Mouse (Mus musculus): ENCODE results near the gene Psmb8. TPM values are rescaled to one million over a fixed set of nuclear protein-coding genes. Genes with fewer than 3 reads are reported as not detected.
"Not testable (repeated sequence)": the region's sequence is repeated elsewhere in the genome, so short reads cannot be mapped to it uniquely, and the experiment has no call there.

Gene Psmb8
- total RNA-seq, 2 experiments from 2014 or later: 2.7 TPM

DNA sequence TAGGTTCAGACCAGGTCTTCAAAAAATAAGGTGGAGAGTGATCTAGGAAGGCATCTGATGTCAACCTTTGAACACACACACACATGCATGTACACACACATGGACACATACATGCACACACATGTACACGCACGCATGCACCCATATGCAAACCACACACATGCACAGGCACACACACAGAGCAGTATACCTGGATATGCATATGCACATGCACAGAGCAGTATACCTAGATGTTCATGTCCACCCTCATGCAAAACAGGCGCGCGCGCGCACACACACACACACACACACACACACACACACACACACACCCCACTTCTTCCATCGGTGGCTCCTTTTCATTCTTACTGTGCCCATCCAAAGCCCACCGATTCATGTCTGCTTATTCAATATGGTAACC lies 10.3 kb downstream of the Psmb8 start:
- DNase-seq (ENCODE audit: low spot score in 2 of 2): no peak
- H3K4me3 ChIP-seq: no peak overlapping the region
- no peak for TF ChIP-seq CTCF (conservative IDR thresholded peaks at IDR 0.05)
- H3K27ac ChIP-seq: no peak overlapping the region

GRCm38 (mm10) chr17:34208421-34208820 lies 10.9 kb downstream of the Psmb8 start:
- no peak for TF ChIP-seq CTCF (conservative IDR thresholded peaks at IDR 0.05)
- DNase-seq (ENCODE audit: low spot score in 2 of 2): no peak
- H3K27ac ChIP-seq: no peak overlapping the region
- H3K4me3 ChIP-seq: no peak overlapping the region

DNA sequence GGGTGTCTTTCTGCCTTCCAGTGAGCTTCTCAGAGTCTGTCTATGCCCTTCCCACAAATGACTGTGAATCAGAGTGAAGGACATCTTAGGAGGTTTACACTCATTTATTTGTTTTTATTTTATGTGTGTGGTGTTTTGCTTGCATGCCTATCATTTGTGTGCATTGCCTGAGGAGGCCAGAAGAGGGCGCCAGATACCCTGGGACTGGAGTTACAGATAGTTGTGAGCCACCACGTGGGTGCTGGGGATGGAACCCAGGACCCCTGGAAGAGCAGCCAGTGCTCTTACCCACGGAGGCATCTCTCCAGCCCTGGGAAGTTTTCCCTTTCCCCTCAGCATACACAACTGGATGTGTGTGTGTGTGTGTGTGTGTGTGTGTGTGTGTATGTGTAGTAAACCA lies 12.2 kb downstream of the Psmb8 start:
- H3K4me3 ChIP-seq: no peak overlapping the region
- DNase-seq (ENCODE audit: low spot score in 2 of 2): no peak
- H3K27ac ChIP-seq: no peak overlapping the region
- TF ChIP-seq CTCF (conservative IDR thresholded peaks at IDR 0.05): peak; percentile 62

GRCm38 (mm10) chr17:34210599-34210998 lies 13.1 kb downstream of the Psmb8 start:
- DNase-seq (ENCODE audit: low spot score in 2 of 2): no peak
- no peak for TF ChIP-seq CTCF (conservative IDR thresholded peaks at IDR 0.05)
- Histone ChIP-seq H3K27ac (no peak overlapping the region), H3K4me3 (no peak overlapping the region)

- Histone ChIP-seq H3K27ac (no peak overlapping the region), H3K4me3 (no peak overlapping the region)
- TF ChIP-seq CTCF (conservative IDR thresholded peaks at IDR 0.05): no peak
- no peak for DNase-seq (ENCODE audit: low spot score in 2 of 2)
These were observed 14.3 kb downstream of the Psmb8 start for GRCm38 (mm10) chr17:34211746-34212365.

- no peak for TF ChIP-seq CTCF (conservative IDR thresholded peaks at IDR 0.05)
- no peak overlapping the region for H3K4me3 ChIP-seq
- no peak overlapping the region for H3K27ac ChIP-seq
- no peak for DNase-seq (ENCODE audit: low spot score in 2 of 2)
These were observed 16.4 kb downstream of the Psmb8 start for GRCm38 (mm10) chr17:34213936-34214335.

GRCm38 (mm10) chr17:34215176-34215575 lies 17.7 kb downstream of the Psmb8 start:
- no peak overlapping the region for H3K4me3 ChIP-seq
- DNase-seq (ENCODE audit: low spot score in 2 of 2): no peak
- no peak overlapping the region for H3K27ac ChIP-seq
- TF ChIP-seq CTCF (conservative IDR thresholded peaks at IDR 0.05): no peak

DNA sequence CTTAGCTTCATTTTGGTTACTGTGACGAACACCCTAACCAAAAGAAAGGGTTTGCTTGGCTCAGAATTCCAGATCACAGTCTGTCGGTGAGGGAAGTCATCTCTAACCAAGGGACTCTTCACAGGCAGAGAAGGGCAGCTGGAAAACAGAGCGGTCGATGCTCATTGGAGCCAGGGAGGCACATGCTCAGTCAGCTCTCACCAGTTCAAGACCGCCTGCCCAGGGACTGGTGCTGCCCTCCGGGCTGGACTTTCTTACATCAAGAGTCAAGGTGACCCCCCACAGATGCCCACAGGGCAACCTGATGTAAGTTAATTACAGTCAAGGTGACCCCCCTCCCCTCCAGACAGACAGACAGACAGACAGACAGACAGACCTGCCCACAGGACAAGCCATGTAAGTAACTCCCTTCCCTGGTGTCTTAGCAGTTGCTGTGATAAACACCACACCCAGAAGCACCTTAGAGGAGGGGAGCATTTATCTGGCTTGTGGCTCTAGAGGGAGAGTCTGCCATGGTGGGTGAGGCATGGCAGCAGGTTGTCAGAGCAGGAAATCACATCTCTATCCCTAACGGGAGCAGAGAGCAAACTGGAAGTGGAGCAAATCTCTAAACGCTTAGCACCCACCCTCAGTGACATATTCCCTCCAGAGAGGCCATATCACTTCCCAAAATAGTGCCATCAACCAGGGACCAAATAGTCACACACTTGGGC lies 19.9 kb downstream of the Psmb8 start:
- DNase-seq (ENCODE audit: low spot score in 2 of 2): no peak
- H3K4me3 ChIP-seq: no peak overlapping the region
- TF ChIP-seq CTCF (conservative IDR thresholded peaks at IDR 0.05): no peak
- H3K27ac ChIP-seq: no peak overlapping the region

GRCm38 (mm10) chr17:34217986-34218385 lies 20.5 kb downstream of the Psmb8 start:
- DNase-seq (ENCODE audit: low spot score in 2 of 2): no peak
- no peak overlapping the region for H3K27ac ChIP-seq
- TF ChIP-seq CTCF (conservative IDR thresholded peaks at IDR 0.05): no peak
- no peak overlapping the region for H3K4me3 ChIP-seq

GRCm38 (mm10) chr17:34218675-34219074 lies 21.2 kb downstream of the Psmb8 start:
- DNase-seq (ENCODE audit: low spot score in 2 of 2): no peak
- Histone ChIP-seq H3K27ac (peak overlapping the region; percentile 55; the same call in 1 of the 2 replicates), H3K4me3 (no peak overlapping the region)
- TF ChIP-seq CTCF (conservative IDR thresholded peaks at IDR 0.05): no peak

- peak; percentile 71 for TF ChIP-seq CTCF (conservative IDR thresholded peaks at IDR 0.05)
- not testable (repeated sequence) for H3K4me3 ChIP-seq; DNase-seq (ENCODE audit: low spot score in 2 of 2)
- H3K27ac ChIP-seq: peak overlapping the region; percentile 55; the same call in 1 of the 2 replicates
These were observed 21.6 kb downstream of the Psmb8 start for GRCm38 (mm10) chr17:34219096-34219495.

- DNase-seq (ENCODE audit: low spot score in 2 of 2): peak; percentile 47 to 59
- H3K4me3 ChIP-seq, H3K27ac ChIP-seq: not testable (repeated sequence)
These were observed 22.3 kb downstream of the Psmb8 start for GRCm38 (mm10) chr17:34219801-34220200.

GRCm38 (mm10) chr17:34220401-34220800 lies 22.9 kb downstream of the Psmb8 start:
- not testable (repeated sequence) for H3K27ac ChIP-seq; H3K4me3 ChIP-seq; DNase-seq (ENCODE audit: low spot score in 2 of 2)

GRCm38 (mm10) chr17:34224816-34225215 lies 27.3 kb downstream of the Psmb8 start:
- TF ChIP-seq CTCF (conservative IDR thresholded peaks at IDR 0.05): no peak
- DNase-seq (ENCODE audit: low spot score in 2 of 2): no peak
- Histone ChIP-seq H3K4me3 (no peak overlapping the region), H3K27ac (no peak overlapping the region)

All from layer of hippocampus, adult 2 months (tissue).